Mouse (Mus musculus): ENCODE data around the gene Slc27a1. TPM values are rescaled to one million over a fixed set of nuclear protein-coding genes. Genes with fewer than 3 reads are reported as not detected.

Gene Slc27a1
- total and polyA plus RNA-seq, 2 experiments = 7.2 to 15.7 TPM

GRCm38 (mm10) chr8:71537028-71537867, 31.4 kb upstream of the Slc27a1 start, which contains the start of gene Bst2:
Bst2 (minus strand) TSS chr8:71537456.
- Histone ChIP-seq H3K4me1 (ENCODE audit: control insufficient read depth, insufficient read depth, low read length) (peaks cover 23% of the 10 kb centered on the region), H3K27me3 (ENCODE audit: control insufficient read depth, insufficient read depth, low read length) (no peaks in the 10 kb centered on the region), H3K9ac (ENCODE audit: low read depth, low read length) (peak within 1 kb of the TSS; percentile 88), H3K36me3 (ENCODE audit: control insufficient read depth, insufficient read depth, low read length) (no peaks in the 10 kb centered on the region), H3K27ac (replicated peaks; ENCODE audit: insufficient read depth, low read depth, low read length) (peak within 1 kb of the TSS; percentile 96), H3K79me2 (ENCODE audit: control insufficient read depth, insufficient read depth, low read length) (peaks cover 19% of the 10 kb centered on the region; the same call in 1 of the 2 replicates), H3K4me3 (ENCODE audit: insufficient read depth, low read depth, low read length) (peak within 1 kb of the TSS; percentile 82)
- peak; percentile 95 for DNase-seq (ENCODE audit: extremely low read depth, low read depth, low spot score)
- TF ChIP-seq CTCF (IDR thresholded peaks at IDR 0.05; ENCODE audit: low read depth, low read length) (peak; percentile 21), POLR2A (IDR thresholded peaks at IDR 0.05; ENCODE audit: extremely low read depth, insufficient read depth, low read length) (peak; percentile 52)
- under 1% methylated on average over 37 of the region's 37 CpGs for WGBS

DNA sequence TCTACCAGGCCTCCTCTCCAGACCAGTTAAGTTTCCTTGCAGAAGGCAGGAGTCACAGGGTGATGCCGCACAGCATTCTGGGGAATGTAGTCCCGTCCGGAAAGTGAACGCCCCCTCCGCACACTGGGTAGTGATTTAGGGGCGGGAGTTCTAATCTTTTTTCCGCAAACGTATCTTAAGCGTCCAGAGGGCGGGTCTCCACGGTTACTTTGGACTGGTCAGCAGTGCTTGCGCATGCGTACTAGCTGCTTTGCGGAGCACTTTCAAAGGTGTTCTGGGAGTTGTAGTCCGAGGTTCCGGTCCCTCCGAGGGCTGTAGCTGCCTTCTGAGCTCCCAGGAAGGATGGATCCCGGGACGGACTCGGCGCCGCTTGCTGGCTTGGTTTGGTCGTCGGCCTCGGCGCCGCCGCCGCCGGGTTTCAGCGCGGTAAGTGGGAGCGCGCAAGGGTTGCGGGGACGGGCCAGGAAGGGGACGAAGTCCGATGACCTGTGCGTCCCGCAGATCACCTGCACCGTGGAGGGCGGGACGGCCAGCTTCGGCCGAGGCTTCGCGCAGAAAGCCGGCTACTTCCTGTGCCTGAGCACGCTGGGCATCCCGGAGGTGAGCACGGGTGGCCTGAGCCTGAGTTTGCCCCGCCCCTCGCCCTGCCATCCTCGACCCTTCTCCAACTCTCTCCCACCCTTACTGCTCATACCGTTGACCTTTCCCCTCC, 25.9 kb upstream of the Slc27a1 start, which contains the start of gene Mvb12a:
Gene Mvb12a (plus strand): TSS at position 291 of the 712 bp plus-strand sequence.
- H3K4me1 ChIP-seq (ENCODE audit: control insufficient read depth, insufficient read depth, low read length) = peaks cover 11% of the 10 kb centered on the region
- H3K27me3 ChIP-seq (ENCODE audit: control insufficient read depth, insufficient read depth, low read length) = no peaks in the 10 kb centered on the region
- peak within 1 kb of the TSS; percentile 89 for H3K27ac ChIP-seq (replicated peaks; ENCODE audit: insufficient read depth, low read depth, low read length)
- H3K9ac ChIP-seq (ENCODE audit: low read depth, low read length) = peak within 1 kb of the TSS; percentile 86
- WGBS = under 1% methylated on average over 55 of the region's 55 CpGs
- peaks cover 3% of the 10 kb centered on the region; the same call in 1 of the 2 replicates for H3K79me2 ChIP-seq (ENCODE audit: control insufficient read depth, insufficient read depth, low read length)
- peak within 1 kb of the TSS; percentile 75 for H3K4me3 ChIP-seq (ENCODE audit: insufficient read depth, low read depth, low read length)
- DNase-seq (ENCODE audit: extremely low read depth, low read depth, low spot score) = peak; percentile 99
- TF ChIP-seq CTCF (IDR thresholded peaks at IDR 0.05; ENCODE audit: low read depth, low read length) (no peak), POLR2A (IDR thresholded peaks at IDR 0.05; ENCODE audit: extremely low read depth, insufficient read depth, low read length) (peak; percentile 48; the same call in 1 of the 2 replicates)
- peaks cover 2% of the 10 kb centered on the region; the same call in 1 of the 2 replicates for H3K36me3 ChIP-seq (ENCODE audit: control insufficient read depth, insufficient read depth, low read length)

- H3K9ac ChIP-seq (ENCODE audit: low read depth, low read length) = no peak overlapping the region
- H3K4me3 ChIP-seq (ENCODE audit: insufficient read depth, low read depth, low read length) = no peak overlapping the region; the same call in 1 of the 2 replicates
- WGBS = 52% methylated on average over 9 of the region's 9 CpGs
- H3K4me1 ChIP-seq (ENCODE audit: control insufficient read depth, insufficient read depth, low read length) = peaks cover 4% of the 10 kb centered on the region; the same call in 1 of the 2 replicates
- no peak for DNase-seq (ENCODE audit: extremely low read depth, low read depth, low spot score)
- H3K27ac ChIP-seq (replicated peaks; ENCODE audit: insufficient read depth, low read depth, low read length) = no peak overlapping the region
- peaks cover 3% of the 10 kb centered on the region; the same call in 1 of the 2 replicates for H3K79me2 ChIP-seq (ENCODE audit: control insufficient read depth, insufficient read depth, low read length)
- TF ChIP-seq POLR2A (IDR thresholded peaks at IDR 0.05; ENCODE audit: extremely low read depth, insufficient read depth, low read length) (no peak), CTCF (IDR thresholded peaks at IDR 0.05; ENCODE audit: low read depth, low read length) (no peak)
- no peaks in the 10 kb centered on the region for H3K27me3 ChIP-seq (ENCODE audit: control insufficient read depth, insufficient read depth, low read length)
- H3K36me3 ChIP-seq (ENCODE audit: control insufficient read depth, insufficient read depth, low read length) = peaks cover 2% of the 10 kb centered on the region; the same call in 1 of the 2 replicates
These were observed 24.9 kb upstream of the Slc27a1 start for GRCm38 (mm10) chr8:71543755-71544154.

- Histone ChIP-seq H3K4me1 (ENCODE audit: control insufficient read depth, insufficient read depth, low read length) (peaks cover 4% of the 10 kb centered on the region; the same call in 1 of the 2 replicates), H3K9ac (ENCODE audit: low read depth, low read length) (no peak overlapping the region), H3K36me3 (ENCODE audit: control insufficient read depth, insufficient read depth, low read length) (peaks cover 2% of the 10 kb centered on the region; the same call in 1 of the 2 replicates), H3K27me3 (ENCODE audit: control insufficient read depth, insufficient read depth, low read length) (no peaks in the 10 kb centered on the region), H3K4me3 (ENCODE audit: insufficient read depth, low read depth, low read length) (no peak overlapping the region), H3K79me2 (ENCODE audit: control insufficient read depth, insufficient read depth, low read length) (peaks cover 3% of the 10 kb centered on the region; the same call in 1 of the 2 replicates), H3K27ac (replicated peaks; ENCODE audit: insufficient read depth, low read depth, low read length) (no peak overlapping the region)
- no peak for DNase-seq (ENCODE audit: extremely low read depth, low read depth, low spot score)
- WGBS = 94% methylated on average over 11 of the region's 11 CpGs
- no peak for TF ChIP-seq POLR2A (IDR thresholded peaks at IDR 0.05; ENCODE audit: extremely low read depth, insufficient read depth, low read length)
- TF ChIP-seq CTCF (IDR thresholded peaks at IDR 0.05; ENCODE audit: low read depth, low read length) = no peak
These were observed 23.6 kb upstream of the Slc27a1 start for GRCm38 (mm10) chr8:71545053-71545452.

GRCm38 (mm10) chr8:71547590-71547989, 21.1 kb upstream of the Slc27a1 start:
- DNase-seq (ENCODE audit: extremely low read depth, low read depth, low spot score) = no peak
- 95% methylated on average over 7 of the region's 7 CpGs for WGBS
- H3K4me1 ChIP-seq (ENCODE audit: control insufficient read depth, insufficient read depth, low read length) = peaks cover 4% of the 10 kb centered on the region; the same call in 1 of the 2 replicates
- peaks cover 3% of the 10 kb centered on the region; the same call in 1 of the 2 replicates for H3K79me2 ChIP-seq (ENCODE audit: control insufficient read depth, insufficient read depth, low read length)
- no peak overlapping the region for H3K9ac ChIP-seq (ENCODE audit: low read depth, low read length)
- no peak overlapping the region for H3K27ac ChIP-seq (replicated peaks; ENCODE audit: insufficient read depth, low read depth, low read length)
- no peaks in the 10 kb centered on the region for H3K27me3 ChIP-seq (ENCODE audit: control insufficient read depth, insufficient read depth, low read length)
- H3K4me3 ChIP-seq (ENCODE audit: insufficient read depth, low read depth, low read length) = no peak overlapping the region
- TF ChIP-seq POLR2A (IDR thresholded peaks at IDR 0.05; ENCODE audit: extremely low read depth, insufficient read depth, low read length) (no peak), CTCF (IDR thresholded peaks at IDR 0.05; ENCODE audit: low read depth, low read length) (no peak)
- H3K36me3 ChIP-seq (ENCODE audit: control insufficient read depth, insufficient read depth, low read length) = peaks cover 2% of the 10 kb centered on the region; the same call in 1 of the 2 replicates

Data from liver, adult 2 months (tissue).